Mouse (Mus musculus) heart, adult 2 months (tissue): ENCODE results near the gene Tmem132b.

ENCODE experiments used
- CTCF ChIP-seq: fragments of 200-600 bp; IDR thresholded peaks from 2 replicates; pipeline ENCODE4 v1.8.1; 2022; ENCODE audit warnings: antibody characterized with exemption, mild to moderate bottlenecking, moderate library complexity
- EP300 ChIP-seq: fragments of 200-500 bp; IDR thresholded peaks from 2 replicates; pipeline ENCODE4 v1.6.1; 2011; ENCODE audit warnings: low read depth, low read length, control low read depth; ENCODE audit not compliant: insufficient read depth
- POLR2A ChIP-seq: fragments of 200-500 bp; IDR thresholded peaks from 2 replicates; pipeline ENCODE4 v1.6.1; 2011; ENCODE audit warnings: mild to moderate bottlenecking, low read depth, low read length, control low read depth; ENCODE audit not compliant: insufficient read depth

GRCm38 (mm10) chr5:125574886-125575285 lies 43.3 kb downstream of the Tmem132b start:
- TF ChIP-seq CTCF (no peak), POLR2A (no peak), EP300 (no peak)
